Mouse (Mus musculus) neural tube, embryonic 11.5 days (tissue): ENCODE measurements around the gene B430306N03Rik. TPM values are rescaled to one million over a fixed set of nuclear protein-coding genes. Genes with fewer than 3 reads are reported as not detected.

Source experiments
- ATAC-seq: fragments of 200-750 bp; cut with Nextera tagmentation; 2 replicates; pipeline ENCODE4 v1.8.0; 2017; ENCODE audit warnings: moderate number of reproducible peaks, mild to moderate bottlenecking, moderate TSS enrichment, moderate library complexity; ENCODE audit not compliant: insufficient read depth, low FRiP score, low TSS enrichment
- DNase-seq: peaks from one replicate; pipeline ENCODE4 v3.0.0-alpha.2; 2015; ENCODE audit warnings: low spot score
- H3K27ac ChIP-seq: fragments of 300-500 bp; sonication (generic); 2 replicates; pipeline ENCODE4 v1.5.1; 2014; ENCODE audit warnings: low read depth, mild to moderate bottlenecking, low read length
- H3K27me3 ChIP-seq: fragments of 300-500 bp; sonication (generic); 2 replicates; pipeline ENCODE4 v1.6.1; 2014; ENCODE audit warnings: mild to moderate bottlenecking, low read length, mixed read lengths; ENCODE audit not compliant: control insufficient read depth, insufficient read depth
- H3K36me3 ChIP-seq: fragments of 300-500 bp; sonication (generic); 2 replicates; pipeline ENCODE4 v1.6.1; 2014; ENCODE audit warnings: mild to moderate bottlenecking, low read length, moderate library complexity, mixed read lengths; ENCODE audit not compliant: control insufficient read depth, insufficient read depth
- H3K4me1 ChIP-seq: fragments of 300-500 bp; sonication (generic); 2 replicates; pipeline ENCODE4 v1.6.1; 2014; ENCODE audit warnings: low read length, mixed read lengths; ENCODE audit not compliant: control insufficient read depth, insufficient read depth
- H3K4me2 ChIP-seq: fragments of 300-500 bp; sonication (generic); 2 replicates; pipeline ENCODE4 v1.6.1; 2014; ENCODE audit warnings: low read depth, mild to moderate bottlenecking, moderate library complexity
- H3K4me3 ChIP-seq: fragments of 300-500 bp; sonication (generic); 2 replicates; pipeline ENCODE4 v1.5.1; 2014; ENCODE audit warnings: low read depth, low read length
- H3K9ac ChIP-seq: fragments of 300-500 bp; sonication (generic); 2 replicates; pipeline ENCODE4 v1.6.1; 2014; ENCODE audit warnings: mild to moderate bottlenecking, low read length
- H3K9me3 ChIP-seq: fragments of 300-500 bp; sonication (generic); 2 replicates; pipeline ENCODE4 v1.6.1; 2016; ENCODE audit warnings: low read length; ENCODE audit not compliant: control insufficient read depth
- WGBS: fragments of 180-500 bp; shearing (Covaris S2); extraction: QIAGEN DNeasy Blood & Tissue Kit; methylation state at CpG from one replicate; pipeline ENCODE4 v1.1.7; 2014; 5-methylcytosine and 5-hydroxymethylcytosine counted together
- polyA plus RNA-seq: library from polyadenylated mRNA; unstranded; fragments of >200 nt; fragmentation: Nextera tagmentation; extraction: Ambion mirVana; gene quantifications from 2 replicates; pipeline ENCODE4 v1.2.1, GENCODE M21; 2014

B430306N03Rik gene
- polyA plus RNA-seq, 1 experiment from 2014 or later = not detected

DNA sequence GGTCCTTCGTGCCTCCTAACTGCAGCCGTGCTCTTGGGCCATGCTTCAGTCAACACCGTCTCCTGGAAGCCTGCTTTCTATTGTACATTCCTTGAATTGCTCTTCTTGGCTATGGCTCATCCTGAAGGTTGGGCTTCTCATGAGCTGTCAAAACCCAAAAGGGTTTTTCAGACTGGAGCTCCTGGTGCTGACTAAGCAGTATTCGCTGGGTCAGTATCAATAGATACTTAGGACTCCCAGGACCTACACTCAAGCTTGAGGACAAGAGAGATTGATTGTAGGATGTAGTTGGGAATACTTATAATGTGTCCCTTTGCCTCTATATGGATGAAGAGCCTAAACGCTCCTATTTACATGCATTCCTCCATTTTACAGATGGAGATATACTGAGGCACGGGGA is 9.2 kb downstream of the B430306N03Rik start:
- Histone ChIP-seq H3K9me3 (no peaks in the 10 kb centered on the region), H3K27ac (no peak overlapping the region), H3K27me3 (no peaks in the 10 kb centered on the region), H3K9ac (no peak overlapping the region), H3K4me1 (no peaks in the 10 kb centered on the region), H3K4me3 (no peak overlapping the region), H3K4me2 (no peak overlapping the region), H3K36me3 (no peaks in the 10 kb centered on the region)
- 94% methylated on average over 6 of the region's 6 CpGs for WGBS
- ATAC-seq (no peak), DNase-seq (no peak)

- 94% methylated on average over 11 of the region's 11 CpGs for WGBS
- no peak overlapping the region for H3K27ac ChIP-seq
- no peak overlapping the region for H3K4me3 ChIP-seq
- H3K4me2 ChIP-seq = no peak overlapping the region
- no peaks in the 10 kb centered on the region for H3K27me3 ChIP-seq
- no peaks in the 10 kb centered on the region for H3K36me3 ChIP-seq
- no peaks in the 10 kb centered on the region for H3K4me1 ChIP-seq
- ATAC-seq (no peak), DNase-seq (no peak)
- no peaks in the 10 kb centered on the region for H3K9me3 ChIP-seq
- no peak overlapping the region for H3K9ac ChIP-seq
Observed at GRCm38 (mm10) chr17:48325638-48326037, 9.7 kb downstream of the B430306N03Rik start.

DNA sequence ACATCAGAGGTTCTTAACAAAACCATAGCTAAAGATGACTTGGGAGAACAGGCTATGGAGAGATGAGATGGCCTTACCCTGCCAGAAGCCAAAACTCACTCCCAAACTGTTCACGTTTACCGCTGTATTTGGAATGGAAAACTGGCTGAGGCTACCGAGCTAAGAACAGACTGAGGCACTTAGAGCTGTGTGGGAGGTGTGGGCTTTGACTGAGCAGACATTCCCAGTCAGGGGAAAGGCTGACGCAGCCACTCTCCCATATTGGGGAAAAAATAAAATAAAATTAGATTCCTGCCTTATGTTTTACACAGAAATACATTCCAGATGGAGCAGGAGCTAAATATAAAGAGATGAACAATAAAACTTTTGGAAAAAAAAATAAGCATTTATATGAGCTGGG is 10.7 kb downstream of the B430306N03Rik start:
- Histone ChIP-seq H3K4me1 (no peaks in the 10 kb centered on the region), H3K4me3 (no peak overlapping the region), H3K27ac (no peak overlapping the region), H3K27me3 (no peaks in the 10 kb centered on the region), H3K9ac (no peak overlapping the region), H3K36me3 (no peaks in the 10 kb centered on the region), H3K9me3 (no peaks in the 10 kb centered on the region), H3K4me2 (no peak overlapping the region)
- DNase-seq (no peak), ATAC-seq (no peak)
- WGBS = 91% methylated on average over 4 of the region's 4 CpGs

GRCm38 (mm10) chr17:48332524-48332923 is 16.6 kb downstream of the B430306N03Rik start:
- H3K9ac ChIP-seq = no peak overlapping the region
- ATAC-seq (no peak), DNase-seq (no peak)
- H3K4me2 ChIP-seq = no peak overlapping the region
- H3K4me1 ChIP-seq = no peaks in the 10 kb centered on the region
- H3K9me3 ChIP-seq = no peaks in the 10 kb centered on the region
- no peak overlapping the region for H3K4me3 ChIP-seq
- WGBS = 92% methylated on average over 2 of the region's 2 CpGs
- no peaks in the 10 kb centered on the region for H3K36me3 ChIP-seq
- H3K27ac ChIP-seq = no peak overlapping the region
- H3K27me3 ChIP-seq = no peaks in the 10 kb centered on the region

DNA sequence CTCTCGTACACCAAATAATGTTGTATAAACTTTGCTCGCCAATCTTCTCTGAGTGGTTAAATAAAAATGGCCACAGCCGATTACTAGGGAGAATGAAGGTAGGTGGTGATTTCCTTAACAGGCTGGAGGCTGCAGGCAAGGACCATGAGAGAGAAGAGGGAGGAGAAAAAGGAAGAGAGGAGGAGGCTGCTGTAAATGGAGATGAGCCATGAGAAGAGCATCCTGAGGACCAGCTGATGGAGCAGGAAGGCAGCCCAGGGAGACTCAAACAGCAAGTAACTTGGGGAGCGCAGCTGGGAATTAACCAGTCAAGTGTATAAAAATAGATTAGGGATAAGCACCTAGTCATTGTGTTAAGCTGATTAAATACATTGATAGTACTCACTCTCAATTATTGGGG is 18.2 kb downstream of the B430306N03Rik start:
- DNase-seq (no peak), ATAC-seq (no peak)
- no peaks in the 10 kb centered on the region for H3K36me3 ChIP-seq
- H3K4me2 ChIP-seq = no peak overlapping the region
- 94% methylated on average over 4 of the region's 4 CpGs for WGBS
- no peak overlapping the region for H3K4me3 ChIP-seq
- no peaks in the 10 kb centered on the region for H3K9me3 ChIP-seq
- H3K4me1 ChIP-seq = no peaks in the 10 kb centered on the region
- no peaks in the 10 kb centered on the region for H3K27me3 ChIP-seq
- H3K9ac ChIP-seq = no peak overlapping the region
- no peak overlapping the region for H3K27ac ChIP-seq

DNA sequence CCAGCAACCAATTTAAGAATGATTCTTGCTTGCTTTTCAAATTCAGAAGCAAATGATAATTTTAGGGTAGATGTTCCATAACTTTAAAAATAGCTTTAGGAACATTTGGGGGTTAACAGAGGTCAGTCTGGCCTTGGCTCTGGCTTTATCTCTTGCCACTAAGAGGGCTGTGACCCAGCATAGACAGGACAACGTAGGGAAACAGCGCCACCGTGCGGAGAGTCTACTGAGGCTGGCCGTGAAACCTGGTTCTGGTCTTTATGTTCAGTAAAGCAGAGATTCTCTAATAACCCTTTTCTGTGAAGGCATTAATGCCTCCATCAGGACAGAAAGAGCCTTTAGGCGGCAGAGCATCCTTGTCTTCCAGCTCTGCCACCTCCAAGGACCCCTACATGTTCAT is 20.9 kb downstream of the B430306N03Rik start:
- Histone ChIP-seq H3K27me3 (no peaks in the 10 kb centered on the region), H3K36me3 (no peaks in the 10 kb centered on the region), H3K9ac (no peak overlapping the region), H3K4me3 (no peak overlapping the region), H3K4me1 (no peaks in the 10 kb centered on the region), H3K4me2 (no peak overlapping the region), H3K9me3 (no peaks in the 10 kb centered on the region), H3K27ac (no peak overlapping the region)
- ATAC-seq (no peak), DNase-seq (peak; percentile 82)
- WGBS = 3% methylated on average over 6 of the region's 6 CpGs

GRCm38 (mm10) chr17:48340267-48340666 is 24.3 kb downstream of the B430306N03Rik start:
- Histone ChIP-seq H3K27ac (no peak overlapping the region), H3K4me3 (no peak overlapping the region)

DNA sequence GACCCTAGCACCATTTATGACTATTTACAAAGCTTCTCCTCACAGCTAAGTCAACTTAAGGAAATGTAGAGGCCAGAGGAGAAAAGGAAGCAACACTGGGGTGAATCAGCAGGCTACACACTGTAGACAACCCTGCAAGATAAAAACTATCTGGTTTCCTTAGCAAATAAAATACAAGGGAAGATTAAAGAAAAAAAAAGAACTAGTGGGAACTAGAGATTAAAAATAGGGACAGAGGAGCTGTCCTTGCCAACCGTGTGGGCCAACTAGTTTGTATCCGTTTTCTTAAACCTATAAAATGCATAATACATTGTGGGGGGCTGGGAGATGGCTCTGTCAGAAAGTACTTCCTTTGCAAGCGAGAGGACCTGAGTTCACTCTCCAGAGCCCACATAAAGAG is 26.0 kb downstream of the B430306N03Rik start:
- 73% methylated on average over 3 of the region's 3 CpGs for WGBS
- DNase-seq = no peak
- no peak for ATAC-seq
- Histone ChIP-seq H3K27me3 (no peaks in the 10 kb centered on the region), H3K36me3 (no peaks in the 10 kb centered on the region), H3K9me3 (no peaks in the 10 kb centered on the region), H3K9ac (no peak overlapping the region), H3K27ac (no peak overlapping the region), H3K4me1 (no peaks in the 10 kb centered on the region), H3K4me2 (no peak overlapping the region), H3K4me3 (no peak overlapping the region)

More at GRCm38 (mm10) chr17:48340267-48340666, 24.3 kb downstream of the B430306N03Rik start:
- no peaks in the 10 kb centered on the region for H3K4me1 ChIP-seq
- no peak for DNase-seq
- no peak overlapping the region for H3K9ac ChIP-seq
- ATAC-seq = no peak
- H3K4me2 ChIP-seq = no peak overlapping the region
- H3K36me3 ChIP-seq = no peaks in the 10 kb centered on the region
- 93% methylated on average over 1 of the region's 1 CpGs for WGBS
- no peaks in the 10 kb centered on the region for H3K9me3 ChIP-seq
- H3K27me3 ChIP-seq = no peaks in the 10 kb centered on the region

DNA sequence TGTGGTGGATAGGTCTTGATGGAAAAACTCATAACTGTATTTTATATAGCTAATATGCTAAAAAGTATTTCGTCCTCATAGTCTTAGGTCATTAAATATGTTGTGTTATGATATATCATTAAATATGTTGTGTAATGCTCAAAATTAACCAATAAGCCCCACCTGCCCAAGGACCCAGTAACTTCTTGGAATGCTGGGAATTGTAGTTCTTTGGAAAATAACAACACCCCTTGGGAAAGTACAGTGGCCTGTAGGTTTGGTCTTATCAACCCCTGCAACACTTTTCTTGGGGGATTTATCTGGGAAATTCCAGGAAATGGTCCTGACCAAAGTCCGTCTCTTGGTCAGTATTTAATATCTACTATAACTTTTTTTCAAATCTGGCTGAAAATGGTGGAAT is 27.1 kb downstream of the B430306N03Rik start:
- Histone ChIP-seq H3K27ac (no peak overlapping the region), H3K27me3 (no peaks in the 10 kb centered on the region), H3K9ac (no peak overlapping the region), H3K4me2 (no peak overlapping the region), H3K36me3 (no peaks in the 10 kb centered on the region), H3K4me3 (no peak overlapping the region), H3K9me3 (no peaks in the 10 kb centered on the region), H3K4me1 (no peaks in the 10 kb centered on the region)
- WGBS = 95% methylated on average over 2 of the region's 2 CpGs
- ATAC-seq (no peak), DNase-seq (no peak)
